Mouse (Mus musculus) kidney, adult 2 months (tissue): ENCODE results near the gene Scfd2. TPM values are rescaled to one million over a fixed set of nuclear protein-coding genes. Genes with fewer than 3 reads are reported as not detected.
A peak's percentile ranks its signal among the peaks of the same experiment; 100 is the strongest.

Source experiments
- DNase-seq: peaks from one replicate; pipeline ENCODE4 v3.0.0; 2021
- H3K27ac ChIP-seq: fragments of 200-500 bp; 2 replicates; pipeline ENCODE4 v1.5.1; 2012; ENCODE audit warnings: low read depth, low read length, control low read depth, inconsistent platforms; ENCODE audit not compliant: insufficient read depth
- H3K27me3 ChIP-seq: fragments of 200-500 bp; replicated peaks from 2 replicates; pipeline ENCODE4 v1.6.1; 2012; ENCODE audit warnings: mild to moderate bottlenecking, moderate library complexity, low read length, inconsistent platforms; ENCODE audit not compliant: control insufficient read depth, insufficient read depth
- H3K36me3 ChIP-seq: fragments of 200-500 bp; 2 replicates; pipeline ENCODE4 v1.6.1; 2012; ENCODE audit warnings: mild to moderate bottlenecking, moderate library complexity, low read length, inconsistent platforms; ENCODE audit not compliant: control insufficient read depth, insufficient read depth
- H3K4me1 ChIP-seq: fragments of 200-500 bp; 2 replicates; pipeline ENCODE4 v1.6.1; 2011; ENCODE audit warnings: low read length; ENCODE audit not compliant: control insufficient read depth, insufficient read depth
- H3K4me3 ChIP-seq: fragments of 200-500 bp; 2 replicates; pipeline ENCODE4 v1.5.1; 2011; ENCODE audit warnings: mild to moderate bottlenecking, low read depth, low read length, control low read depth; ENCODE audit not compliant: insufficient read depth
- CTCF ChIP-seq: fragments of 200-500 bp; conservative IDR thresholded peaks from 2 replicates; pipeline ENCODE4 v1.5.1; 2011; ENCODE audit warnings: low read depth, mild to moderate bottlenecking, control low read depth, low read length, moderate library complexity, mixed read lengths; ENCODE audit not compliant: insufficient read depth, insufficient read length
- POLR2A ChIP-seq: fragments of 200-500 bp; IDR thresholded peaks from one replicate; pipeline ENCODE4 v1.6.1; 2011; ENCODE audit warnings: low read depth, low read length, control low read depth
- WGBS: fragments of 180-500 bp; shearing (Covaris S2); methylation state at CpG from one replicate; pipeline ENCODE4 v1.1.7; 2018; 5-methylcytosine and 5-hydroxymethylcytosine counted together
- polyA plus RNA-seq: library from polyadenylated mRNA; depleted of rRNA; stranded (reverse); fragments of >200 nt; gene quantifications from 2 replicates; pipeline ENCODE4 v1.2.3, GENCODE M21; 2012

Gene Scfd2
- polyA plus RNA-seq, 1 experiment: 16.1 TPM

DNA sequence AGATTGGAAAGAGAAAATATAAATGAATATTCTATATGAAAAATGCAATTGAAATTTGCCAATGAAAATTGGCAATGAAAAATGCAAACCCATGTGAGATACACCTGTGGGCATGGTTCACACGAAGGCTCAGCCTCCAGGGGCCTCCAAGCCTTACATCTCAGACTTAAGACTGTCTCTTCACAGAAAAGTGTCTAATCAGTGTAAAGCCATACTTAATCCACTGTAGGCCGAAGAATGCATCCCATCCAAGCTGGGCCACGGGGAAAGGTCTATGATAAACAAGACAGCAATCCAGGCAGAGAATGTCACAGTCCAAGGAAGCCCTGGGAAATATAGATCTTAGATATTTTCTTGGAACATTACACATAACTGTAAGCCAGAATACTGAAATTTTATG is 198.3 kb downstream of the Scfd2 start:
- H3K36me3 ChIP-seq: no peaks in the 10 kb centered on the region
- H3K27me3 ChIP-seq: no peaks in the 10 kb centered on the region
- no peak overlapping the region for H3K4me3 ChIP-seq
- TF ChIP-seq POLR2A (no peak), CTCF (no peak)
- DNase-seq: no peak
- H3K27ac ChIP-seq: no peak overlapping the region
- WGBS: 86% methylated on average over 3 of the region's 3 CpGs
- H3K4me1 ChIP-seq: no peaks in the 10 kb centered on the region

DNA sequence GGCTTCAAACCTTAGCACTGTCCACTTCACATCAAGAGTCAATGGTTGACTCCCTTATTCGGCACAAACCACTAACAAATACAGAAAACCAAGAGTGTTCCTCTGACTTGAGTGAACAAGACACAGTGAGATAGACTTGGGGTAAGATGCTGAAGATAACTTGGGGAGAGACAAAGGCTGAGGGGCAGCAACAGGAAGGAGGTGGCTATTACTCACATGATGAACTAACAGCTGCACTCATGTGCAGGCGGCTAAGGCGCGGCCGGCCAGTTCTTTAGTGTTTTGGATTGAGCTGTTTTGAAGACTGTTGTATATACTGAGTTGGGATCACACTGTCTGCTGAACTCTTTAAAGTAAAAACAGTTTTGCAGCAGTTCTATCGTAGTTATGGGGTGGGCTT is 205.3 kb downstream of the Scfd2 start:
- TF ChIP-seq POLR2A: no peak
- Histone ChIP-seq H3K4me3 (no peak overlapping the region), H3K27me3 (no peaks in the 10 kb centered on the region), H3K4me1 (no peaks in the 10 kb centered on the region), H3K27ac (no peak overlapping the region), H3K36me3 (no peaks in the 10 kb centered on the region)
- WGBS: 94% methylated on average over 6 of the region's 6 CpGs
- DNase-seq: no peak

DNA sequence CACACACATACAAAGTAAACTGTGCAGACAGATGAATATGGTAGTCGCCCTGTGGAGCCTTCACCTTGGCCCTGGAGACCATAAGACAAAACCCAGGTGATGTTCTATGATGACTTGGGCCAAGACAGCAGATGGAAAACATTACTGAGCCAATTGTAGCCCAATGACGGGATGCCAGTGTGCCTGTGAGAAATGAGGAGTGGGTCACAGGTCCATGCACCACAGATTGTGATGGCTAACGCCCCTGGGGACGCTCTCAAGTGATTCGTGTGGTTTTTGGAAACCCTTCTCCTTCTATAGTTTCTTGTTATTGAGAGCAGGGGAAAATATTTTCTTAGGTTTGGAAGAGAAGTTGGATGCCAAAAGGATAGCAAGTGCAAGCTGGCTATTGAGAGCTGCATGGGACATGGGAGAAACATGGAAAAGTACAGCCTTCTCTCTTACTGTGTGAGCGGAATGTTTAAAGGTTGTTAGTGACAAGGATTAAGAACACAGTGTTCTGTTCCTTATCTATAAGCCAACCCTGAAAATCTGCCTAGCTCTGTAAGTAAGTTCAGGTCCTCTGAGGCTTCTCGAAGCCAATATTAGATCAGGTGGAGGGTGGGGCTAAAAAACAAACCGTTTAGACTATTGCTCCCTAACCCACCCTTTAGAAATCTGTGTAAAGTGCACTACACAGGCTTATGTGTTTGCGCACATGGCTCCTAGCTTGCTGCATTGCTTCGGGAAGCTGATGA is 210.4 kb downstream of the Scfd2 start:
- Histone ChIP-seq H3K27me3 (no peaks in the 10 kb centered on the region), H3K4me1 (no peaks in the 10 kb centered on the region), H3K36me3 (no peaks in the 10 kb centered on the region), H3K4me3 (no peak overlapping the region), H3K27ac (no peak overlapping the region)
- DNase-seq: no peak
- 79% methylated on average over 10 of the region's 10 CpGs for WGBS
- TF ChIP-seq CTCF: no peak
- TF ChIP-seq POLR2A: no peak

DNA sequence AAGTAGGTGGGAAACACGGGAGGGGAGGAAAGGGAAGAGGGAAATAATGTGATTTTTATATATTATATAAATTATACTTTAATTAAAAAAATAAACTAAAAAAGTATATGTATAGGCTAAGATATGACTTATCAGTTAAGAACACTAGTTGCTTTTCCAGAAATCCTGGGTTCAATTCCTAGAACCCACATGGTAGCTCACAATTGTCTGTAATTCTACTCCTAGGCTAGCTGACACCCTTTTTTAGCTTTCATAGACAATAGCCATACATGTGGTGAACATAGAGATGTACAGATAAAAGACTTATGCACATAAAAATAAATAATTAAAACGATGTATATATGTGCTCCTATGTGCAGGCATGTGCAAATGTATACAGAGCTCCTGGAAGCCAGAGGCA is 212.0 kb downstream of the Scfd2 start:
- Histone ChIP-seq H3K4me3 (no peak overlapping the region), H3K36me3 (no peaks in the 10 kb centered on the region), H3K4me1 (no peaks in the 10 kb centered on the region), H3K27me3 (no peaks in the 10 kb centered on the region), H3K27ac (no peak overlapping the region)
- 76% methylated on average over 2 of the region's 2 CpGs for WGBS
- TF ChIP-seq POLR2A: no peak
- no peak for TF ChIP-seq CTCF
- DNase-seq: no peak

DNA sequence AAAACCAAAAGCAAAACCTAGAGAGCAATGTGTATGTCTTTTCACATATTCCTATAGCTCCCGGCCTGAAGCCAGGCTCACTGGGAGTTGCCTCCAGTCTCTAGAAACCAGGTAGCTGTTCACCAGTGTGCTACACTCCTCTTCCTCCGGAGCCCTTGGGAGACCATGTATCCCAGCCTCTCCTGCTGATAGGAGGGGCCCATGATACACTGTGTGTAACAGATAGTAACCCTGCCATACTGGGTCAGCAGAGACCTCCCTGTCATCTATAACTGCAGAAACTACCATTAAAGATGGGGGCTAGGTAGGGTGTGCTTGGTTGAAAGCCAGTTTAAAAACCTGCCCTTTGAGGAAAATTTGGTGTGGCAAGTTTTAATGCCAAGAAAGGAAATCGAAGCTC is 214.4 kb downstream of the Scfd2 start:
- no peak for TF ChIP-seq CTCF
- no peak for TF ChIP-seq POLR2A
- H3K36me3 ChIP-seq: no peaks in the 10 kb centered on the region
- DNase-seq: no peak
- H3K4me1 ChIP-seq: no peaks in the 10 kb centered on the region
- no peaks in the 10 kb centered on the region for H3K27me3 ChIP-seq
- WGBS: 93% methylated on average over 3 of the region's 3 CpGs
- no peak overlapping the region for H3K27ac ChIP-seq
- no peak overlapping the region for H3K4me3 ChIP-seq

DNA sequence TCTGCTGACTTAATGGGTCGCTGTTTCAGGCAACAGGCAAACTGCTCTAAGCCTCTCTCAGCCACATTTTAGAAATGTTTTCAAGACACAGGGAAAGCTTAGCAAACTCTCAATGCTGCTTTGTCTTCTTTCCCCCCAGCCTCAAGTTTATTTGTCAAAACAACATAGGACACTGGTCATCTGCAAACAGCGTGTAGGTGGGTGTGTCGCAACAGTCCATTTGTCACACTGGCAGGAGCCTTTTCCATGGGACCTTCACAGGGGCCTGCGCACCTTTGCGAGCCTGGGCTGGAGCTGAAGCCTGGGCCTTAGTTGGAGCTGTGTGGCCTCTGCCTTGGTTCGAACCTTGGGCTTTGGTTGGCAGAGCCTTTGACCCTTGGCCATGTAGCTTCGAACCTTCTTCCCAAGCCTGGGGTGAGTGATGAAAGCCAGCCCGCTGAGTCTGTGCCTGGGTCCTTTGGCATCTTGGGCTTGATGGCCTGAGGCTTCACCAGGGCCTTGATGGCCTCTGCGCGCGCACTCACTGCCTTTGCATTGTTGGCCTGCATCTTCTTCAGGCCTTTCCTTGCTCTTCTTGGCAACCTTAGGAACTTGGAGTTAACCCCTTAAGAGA is 215.1 kb downstream of the Scfd2 start:
- TF ChIP-seq CTCF (no peak), POLR2A (no peak)
- Histone ChIP-seq H3K27ac (peak overlapping the region; percentile 26; the same call in 1 of the 2 replicates), H3K36me3 (no peaks in the 10 kb centered on the region), H3K4me1 (no peaks in the 10 kb centered on the region), H3K27me3 (no peaks in the 10 kb centered on the region), H3K4me3 (no peak overlapping the region)
- 91% methylated on average over 11 of the region's 11 CpGs for WGBS
- no peak for DNase-seq

DNA sequence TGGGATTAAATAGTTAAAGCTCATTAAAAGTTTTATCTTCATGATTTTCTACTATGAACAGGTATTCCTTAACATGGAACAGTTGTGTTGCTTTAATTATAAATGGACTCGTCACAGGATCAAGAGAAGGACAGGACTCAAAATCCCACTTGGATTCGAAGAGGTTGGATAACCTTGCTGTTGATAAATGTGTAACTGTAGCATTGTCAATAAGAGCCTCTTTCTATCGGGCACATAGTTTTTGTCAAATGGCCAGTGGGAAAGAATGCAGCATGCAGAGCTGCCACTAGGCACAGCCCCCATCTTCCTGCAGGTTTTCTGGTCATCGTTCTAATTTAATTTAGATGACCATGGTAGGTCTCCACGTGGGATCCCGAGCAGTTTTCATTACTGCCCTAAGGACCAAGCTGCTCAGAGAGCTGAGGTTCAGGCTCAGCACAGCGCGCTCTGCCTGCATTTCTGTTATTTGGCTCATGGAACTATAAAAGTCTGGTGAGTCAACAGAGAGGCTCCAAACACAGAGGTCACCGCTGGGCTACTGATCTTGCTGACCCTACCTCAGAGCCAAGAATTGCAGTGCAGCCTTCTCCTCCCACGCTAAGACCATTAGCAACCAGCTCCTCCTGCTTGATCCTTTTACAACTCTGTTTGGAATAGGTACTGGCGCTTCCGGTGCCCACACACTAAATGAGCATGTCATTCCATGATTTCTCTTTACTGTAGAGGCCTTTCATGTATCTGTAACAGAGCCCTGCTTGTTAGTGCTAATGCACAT is 215.9 kb downstream of the Scfd2 start:
- Histone ChIP-seq H3K4me3 (no peak overlapping the region), H3K27ac (peak overlapping the region; percentile 26; the same call in 1 of the 2 replicates), H3K4me1 (no peaks in the 10 kb centered on the region), H3K27me3 (no peaks in the 10 kb centered on the region), H3K36me3 (no peaks in the 10 kb centered on the region)
- TF ChIP-seq POLR2A (no peak), CTCF (no peak)
- peak; percentile 49 for DNase-seq
- WGBS: 43% methylated on average over 12 of the region's 12 CpGs
